Mouse (Mus musculus) R1 (cell line): ENCODE data around the gene Gm21679.
"Not testable (repeated sequence)": the region's sequence is repeated elsewhere in the genome, so short reads cannot be mapped to it uniquely, and the experiment has no call there.

Experiments used
- DNase-seq: peaks from one replicate; pipeline ENCODE4 v3.0.0-alpha.2; 2018; ENCODE audit warnings: low read depth, low spot score

Gene Gm21679

DNA sequence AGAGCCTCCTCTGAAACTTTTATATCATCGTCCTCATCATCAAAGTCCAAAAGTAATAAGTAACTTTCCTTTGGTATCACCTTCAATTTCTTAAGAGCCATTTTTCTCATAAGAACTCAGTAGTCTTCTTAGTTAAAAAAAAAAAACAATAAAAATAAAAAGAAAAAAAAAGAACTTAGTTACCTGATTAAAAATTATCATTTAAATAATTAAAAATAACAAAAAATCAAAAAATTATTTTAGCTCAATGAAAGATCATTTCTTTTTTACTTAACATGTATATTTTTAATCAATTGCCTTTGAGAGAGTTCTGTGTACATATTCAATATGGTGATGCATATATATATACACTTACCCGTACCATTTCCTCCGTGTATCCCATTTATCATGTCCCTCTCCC, at the start of gene Gm21679:
Gene Gm21679 (minus strand): TSS at position 101 of the 400 bp plus-strand sequence.
- DNase-seq = not testable (repeated sequence)
